Mouse (Mus musculus) gastrocnemius, postnatal 14 days (tissue): ENCODE measurements at regions not wholly inside any gene's neighbourhood (a gene's known extent, or its start where the extent isn't known, plus 50 kb on each side); places are given as distances from the start of the nearest gene placed in this dataset.

Experiments
- DNase-seq: peaks from one replicate; pipeline ENCODE4 v3.0.0; 2021; ENCODE audit warnings: mixed read lengths
- intact Hi-C: fragments of 180-260 bp; cut with DNase I; formaldehyde crosslinking; loops from one replicate; pipeline ENCODE4 v1.15.1; 2025; ENCODE audit warnings: low total_unique reads

- no peak for DNase-seq
- intact Hi-C loops = loop anchor here (5.0 kb wide), 1 partner anchor 415 kb away; no protein-coding TSS in a partner anchor
Observed at GRCm38 (mm10) chr6:94962411-94963087, 154.5 kb upstream of the Kbtbd8 start.

GRCm38 (mm10) chr6:94961821-94962220, 155.2 kb upstream of the Kbtbd8 start:
- intact Hi-C loops = loop anchor here (5.0 kb wide), 1 partner anchor 415 kb away; no protein-coding TSS in a partner anchor
- no peak for DNase-seq

GRCm38 (mm10) chr6:94957990-94958389, 159.1 kb upstream of the Kbtbd8 start:
- DNase-seq = no peak
- intact Hi-C loops = no loop called here

GRCm38 (mm10) chr6:94957172-94957668, 159.8 kb upstream of the Kbtbd8 start:
- intact Hi-C loops = no loop called here
- DNase-seq = no peak

- intact Hi-C loops = no loop called here
- no peak for DNase-seq
Observed at GRCm38 (mm10) chr6:94954580-94954979, 162.5 kb upstream of the Kbtbd8 start.

GRCm38 (mm10) chr6:94953658-94954057, 163.4 kb upstream of the Kbtbd8 start:
- DNase-seq = no peak

GRCm38 (mm10) chr6:94951971-94952768, 164.9 kb upstream of the Kbtbd8 start:
- DNase-seq = no peak
- intact Hi-C loops = no loop called here

More at GRCm38 (mm10) chr6:94953658-94954057, 163.4 kb upstream of the Kbtbd8 start:
- intact Hi-C loops = no loop called here

GRCm38 (mm10) chr6:94950944-94951343, 166.1 kb upstream of the Kbtbd8 start:
- intact Hi-C loops = no loop called here
- DNase-seq = no peak

- no peak for DNase-seq
- intact Hi-C loops = no loop called here
Observed at GRCm38 (mm10) chr6:94950319-94950718, 166.7 kb upstream of the Kbtbd8 start.

GRCm38 (mm10) chr6:94946352-94946900, 170.6 kb upstream of the Kbtbd8 start:
- intact Hi-C loops = no loop called here
- DNase-seq = no peak

- intact Hi-C loops = no loop called here
- no peak for DNase-seq
Observed at GRCm38 (mm10) chr6:94945715-94946114, 171.3 kb upstream of the Kbtbd8 start.

GRCm38 (mm10) chr6:94944196-94944595, 172.8 kb upstream of the Kbtbd8 start:
- DNase-seq = no peak
- intact Hi-C loops = no loop called here

GRCm38 (mm10) chr6:94938949-94939348, 178.1 kb upstream of the Kbtbd8 start:
- intact Hi-C loops = no loop called here
- DNase-seq = no peak

GRCm38 (mm10) chr6:94936206-94936605, 180.8 kb upstream of the Kbtbd8 start:
- intact Hi-C loops = no loop called here
- no peak for DNase-seq

GRCm38 (mm10) chr6:94935706-94936105, 181.3 kb upstream of the Kbtbd8 start:
- no peak for DNase-seq
- intact Hi-C loops = no loop called here

- intact Hi-C loops = no loop called here
- DNase-seq = no peak
Observed at GRCm38 (mm10) chr6:94927811-94928210, 189.2 kb upstream of the Kbtbd8 start.

GRCm38 (mm10) chr6:94926652-94927211, 190.3 kb upstream of the Kbtbd8 start:
- DNase-seq = no peak
- intact Hi-C loops = no loop called here

- DNase-seq = no peak
- intact Hi-C loops = no loop called here
Observed at GRCm38 (mm10) chr6:94925408-94925807, 191.6 kb upstream of the Kbtbd8 start.

- DNase-seq = no peak
- intact Hi-C loops = no loop called here
Observed at GRCm38 (mm10) chr6:94924338-94925039, 192.6 kb upstream of the Kbtbd8 start.

- no peak for DNase-seq
- intact Hi-C loops = no loop called here
Observed at GRCm38 (mm10) chr6:94921741-94922140, 195.3 kb upstream of the Kbtbd8 start.
